Mouse (Mus musculus): ENCODE measurements around the gene Pilra.

DNA sequence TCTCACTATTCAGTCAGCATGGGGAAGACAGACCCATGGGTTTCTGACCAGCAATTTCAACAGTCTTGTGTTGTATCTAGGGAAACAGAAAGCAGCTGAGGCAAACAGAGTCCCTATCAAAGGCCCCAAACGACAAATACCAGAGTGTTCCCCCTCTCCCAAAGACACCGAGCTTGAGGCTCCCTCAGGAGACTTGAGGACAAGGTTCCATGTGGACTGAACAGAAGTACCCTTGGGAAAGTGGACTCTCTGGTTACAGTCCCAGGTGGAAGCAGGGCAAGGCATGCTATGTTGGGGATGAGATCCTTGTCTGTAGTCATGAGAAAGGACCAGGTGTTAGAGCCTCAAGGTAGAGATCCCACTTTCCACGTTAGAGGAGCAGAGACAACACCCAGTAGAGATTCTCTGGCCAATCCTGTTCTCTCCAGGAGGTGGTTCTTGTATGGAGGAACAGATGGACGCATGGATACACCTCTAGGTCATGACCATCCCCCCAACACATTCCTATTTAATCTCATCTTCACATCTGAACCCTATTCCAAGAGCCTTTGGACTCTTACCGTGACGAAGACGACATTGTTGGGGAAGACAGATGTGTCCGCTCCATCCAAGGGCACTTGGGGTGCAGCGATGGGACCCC, 52.1 kb downstream of the Pilra start:
- no peak for TF ChIP-seq CTCF (IDR thresholded peaks at IDR 0.05)
- no peak for TF ChIP-seq EP300 (IDR thresholded peaks at IDR 0.05; ENCODE audit: insufficient read depth, low read depth, low read length)
- 0 out of 2 replicates have a peak, but pooled peaks have one; percentile 10 for TF ChIP-seq POLR2A (IDR thresholded peaks at IDR 0.05; ENCODE audit: insufficient read depth, low read depth, low read length)

All from heart, adult 2 months (tissue).